Mouse (Mus musculus) liver, embryonic 12.5 days (tissue): ENCODE data around the gene Zfp456. TPM values are rescaled to one million over a fixed set of nuclear protein-coding genes. Genes with fewer than 3 reads are reported as not detected.
A peak's percentile ranks its signal among the peaks of the same experiment; 100 is the strongest.
"Not testable (repeated sequence)": the region's sequence is repeated elsewhere in the genome, so short reads cannot be mapped to it uniquely, and the experiment has no call there.

Experiments
- ATAC-seq: fragments of 200-750 bp; cut with Nextera tagmentation; 2 replicates; pipeline ENCODE4 v1.8.0; 2017; ENCODE audit warnings: moderate number of reproducible peaks, mild to moderate bottlenecking, moderate library complexity
- H3K27ac ChIP-seq: fragments of 300-500 bp; sonication (generic); 2 replicates; pipeline ENCODE4 v1.5.1; 2016; ENCODE audit warnings: mild to moderate bottlenecking
- H3K27me3 ChIP-seq: fragments of 300-500 bp; sonication (generic); replicated peaks from 2 replicates; pipeline ENCODE4 v1.6.1; 2016; ENCODE audit warnings: mild to moderate bottlenecking, moderate library complexity
- H3K36me3 ChIP-seq: fragments of 300-500 bp; sonication (generic); 2 replicates; pipeline ENCODE4 v1.6.1; 2016; ENCODE audit warnings: mild to moderate bottlenecking, moderate library complexity
- H3K4me1 ChIP-seq: fragments of 300-500 bp; sonication (generic); 2 replicates; pipeline ENCODE4 v1.6.1; 2016
- H3K4me2 ChIP-seq: fragments of 300-500 bp; sonication (generic); 2 replicates; pipeline ENCODE4 v1.6.1; 2016; ENCODE audit warnings: mild to moderate bottlenecking, moderate library complexity
- H3K4me3 ChIP-seq: fragments of 300-500 bp; sonication (generic); 2 replicates; pipeline ENCODE4 v1.5.1; 2016; ENCODE audit warnings: mild to moderate bottlenecking, moderate library complexity
- H3K9ac ChIP-seq: fragments of 300-500 bp; sonication (generic); 2 replicates; pipeline ENCODE4 v1.6.1; 2016; ENCODE audit warnings: mild to moderate bottlenecking, moderate library complexity
- H3K9me3 ChIP-seq: fragments of 300-500 bp; sonication (generic); replicated peaks from 2 replicates; pipeline ENCODE4 v1.6.1; 2016; ENCODE audit warnings: mild to moderate bottlenecking, moderate library complexity
- WGBS: fragments of 180-500 bp; shearing (Covaris S2); methylation state at CpG from one replicate; pipeline ENCODE4 v1.1.7; 2016; ENCODE audit not compliant: insufficient replicate concordance; 5-methylcytosine and 5-hydroxymethylcytosine counted together
- polyA plus RNA-seq: library from polyadenylated mRNA; unstranded; fragments of >200 nt; fragmentation: Nextera tagmentation; extraction: Ambion mirVana; gene quantifications from 2 replicates; pipeline ENCODE4 v1.2.1, GENCODE M21; 2016

Zfp456 gene
- 0.78 and 0.85 TPM in 2 replicates for polyA plus RNA-seq

DNA sequence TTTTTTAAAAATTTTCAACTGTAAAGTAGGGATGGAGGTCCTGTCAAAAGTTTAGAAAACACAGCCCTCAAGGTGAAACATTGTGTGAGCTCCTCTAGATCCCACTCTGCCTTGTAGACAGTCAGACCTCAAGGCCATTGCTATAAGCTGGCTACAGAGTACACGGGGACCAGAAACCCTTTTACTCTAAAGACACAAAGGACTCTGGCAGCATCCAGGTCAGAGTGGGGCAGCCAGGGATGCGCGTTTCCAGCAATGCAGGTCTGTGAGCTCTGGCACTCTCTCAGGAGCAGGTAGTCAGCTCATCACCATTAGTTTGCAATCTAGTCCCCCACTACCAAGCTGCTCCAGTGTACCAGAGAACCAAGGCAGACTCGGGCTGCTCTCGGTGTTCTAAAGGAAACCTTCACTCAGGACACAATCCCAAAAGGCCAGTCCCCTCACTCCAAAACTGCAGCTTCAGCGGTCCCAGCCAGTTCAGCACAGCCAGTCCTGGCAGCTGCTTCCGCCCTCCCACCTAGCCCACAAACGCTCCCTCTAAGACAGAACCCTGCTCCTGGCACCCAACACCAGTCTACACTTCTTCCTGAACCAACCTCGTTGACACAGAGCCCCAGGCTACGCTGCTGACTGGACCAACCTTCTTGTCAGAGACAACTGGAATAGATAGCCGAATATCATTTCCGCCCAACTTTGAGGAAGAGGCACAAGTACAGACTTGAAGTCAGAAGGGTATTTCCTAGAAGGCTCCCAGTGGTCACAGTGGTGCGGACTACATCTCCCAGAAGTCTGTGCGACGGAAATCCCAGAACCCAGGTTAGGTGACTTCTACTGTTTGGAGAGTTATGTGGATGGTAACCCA lies at the start of gene Zfp456, which contains the start of gene Gm28041:
Gene Zfp456 (minus strand): TSS at position 761 of the 862 bp plus-strand sequence.
Gene Gm28041 (minus strand): TSS at position 684 of the 862 bp plus-strand sequence.
- Histone ChIP-seq H3K9ac (peak within 1 kb of the TSS; percentile 65), H3K4me2 (peak within 1 kb of the TSS; percentile 71)

DNA sequence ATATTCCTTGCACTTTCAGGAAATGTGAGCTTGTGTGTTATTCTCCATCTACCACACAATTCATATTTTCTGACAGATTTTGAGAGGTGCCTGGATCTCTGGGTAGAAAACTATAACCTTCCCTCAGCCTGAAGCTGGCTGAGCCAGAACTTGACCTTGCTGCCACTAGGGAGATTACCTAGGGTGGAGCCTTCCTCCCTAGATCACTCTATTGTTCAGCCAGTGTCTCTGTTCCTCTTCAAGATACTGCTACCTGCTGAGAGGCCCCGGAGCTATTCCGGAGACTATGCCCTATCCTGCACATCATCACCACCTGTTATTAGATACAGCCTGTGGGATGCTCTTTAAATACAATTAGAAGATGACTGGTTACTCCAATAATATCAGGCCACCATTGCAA lies 46.9 kb upstream of the Zfp456 start:
- not testable (repeated sequence) for H3K27ac ChIP-seq, H3K9ac ChIP-seq, ATAC-seq, H3K4me3 ChIP-seq, H3K36me3 ChIP-seq, H3K9me3 ChIP-seq, H3K4me2 ChIP-seq, H3K27me3 ChIP-seq
- peaks cover 13% of the 10 kb centered on the region for H3K4me1 ChIP-seq
- 78% methylated on average over 2 of the region's 2 CpGs for WGBS

More for the DNA sequence above, at the start of gene Zfp456, which contains the start of gene Gm28041:
- H3K36me3 ChIP-seq, H3K4me1 ChIP-seq, H3K27me3 ChIP-seq, H3K9me3 ChIP-seq: not testable (repeated sequence)
- WGBS = 11% methylated on average over 15 of the region's 15 CpGs
- Histone ChIP-seq H3K4me3 (peak within 1 kb of the TSS; percentile 62), H3K27ac (peak within 1 kb of the TSS; percentile 46; the same call in 1 of the 2 replicates)
- ATAC-seq = peak; percentile 96

DNA sequence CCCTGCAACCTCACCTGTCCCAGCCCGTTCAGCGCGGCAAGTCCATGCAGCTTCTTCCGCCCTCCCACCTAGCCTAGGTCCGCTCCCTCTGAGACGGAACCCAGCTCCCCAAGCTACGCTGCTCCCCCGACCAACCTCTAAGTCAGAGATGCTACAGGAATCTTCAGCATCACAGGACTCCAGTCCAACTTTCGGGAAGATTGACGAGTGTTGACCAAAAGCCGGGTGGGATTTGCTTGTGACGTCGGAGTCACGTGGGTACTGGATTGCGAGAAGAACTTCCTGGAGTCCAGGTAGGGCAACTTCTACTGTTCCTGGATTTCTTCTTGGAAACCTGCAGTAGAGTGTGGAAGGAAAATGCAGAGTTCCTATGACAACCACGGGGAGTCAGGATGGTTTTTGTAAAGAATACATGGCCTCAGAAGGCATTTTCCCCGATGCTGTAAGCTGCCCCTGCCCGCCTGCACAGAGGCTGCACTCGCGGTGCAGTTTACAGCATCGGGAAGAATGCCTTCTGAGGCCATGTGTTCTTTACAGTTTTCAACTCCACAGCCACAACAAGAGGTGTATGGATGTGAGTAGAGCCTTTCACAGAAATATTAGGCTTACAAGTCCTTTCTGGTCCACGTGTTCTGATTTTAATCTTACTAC lies 45.7 kb upstream of the Zfp456 start, which contains the start of gene Zfp459:
Gene Zfp459 (minus strand): TSS at position 212 of the 651 bp plus-strand sequence.
- Histone ChIP-seq H3K9me3 (no peaks in the 10 kb centered on the region), H3K27me3 (peaks cover 3% of the 10 kb centered on the region; the same call in 1 of the 2 replicates), H3K36me3 (no peaks in the 10 kb centered on the region), H3K4me2 (peak within 1 kb of the TSS; percentile 73), H3K27ac (no peak within 1 kb of the TSS), H3K4me1 (peaks cover 13% of the 10 kb centered on the region), H3K4me3 (peak within 1 kb of the TSS; percentile 63), H3K9ac (peak within 1 kb of the TSS; percentile 52)
- ATAC-seq = peak; percentile 77
- 3% methylated on average over 22 of the region's 22 CpGs for WGBS

DNA sequence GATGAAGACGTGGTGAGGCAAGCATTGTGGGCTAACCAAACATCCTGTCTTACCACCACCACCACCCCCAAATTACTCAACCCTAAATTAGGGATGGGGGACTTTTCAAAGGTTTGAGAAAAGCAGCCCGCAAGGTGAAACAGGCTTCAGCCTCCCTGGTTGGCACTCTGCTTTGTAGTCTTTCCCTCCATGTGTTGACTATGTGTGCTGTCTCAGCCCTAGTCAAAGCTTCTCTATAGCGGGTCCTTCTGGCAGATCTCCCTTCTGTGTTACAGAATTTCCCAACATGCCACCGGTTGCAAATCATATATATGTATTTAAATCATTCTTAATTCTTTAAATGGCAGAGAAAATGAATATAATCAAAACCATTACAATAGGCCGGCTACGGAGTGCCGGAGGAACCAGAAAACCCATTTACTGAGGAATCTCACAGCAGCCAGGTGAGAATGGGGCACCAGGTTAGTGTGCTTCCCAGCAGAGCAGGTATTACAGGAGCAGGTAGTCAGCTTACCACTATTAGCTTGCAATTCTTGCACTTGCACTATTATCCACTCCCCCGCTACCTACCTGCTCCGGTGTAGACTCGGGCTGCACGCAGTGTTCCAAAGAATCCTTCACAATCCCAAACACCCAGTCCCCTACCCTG lies 45.1 kb upstream of the Zfp456 start:
- 33% methylated on average over 11 of the region's 11 CpGs for WGBS
- no peak for ATAC-seq
- H3K4me3 ChIP-seq = peak overlapping the region; percentile 63
- peaks cover 3% of the 10 kb centered on the region; the same call in 1 of the 2 replicates for H3K27me3 ChIP-seq
- no peaks in the 10 kb centered on the region for H3K36me3 ChIP-seq
- peak overlapping the region; percentile 73 for H3K4me2 ChIP-seq
- H3K9ac ChIP-seq = peak overlapping the region; percentile 52
- no peaks in the 10 kb centered on the region for H3K9me3 ChIP-seq
- H3K27ac ChIP-seq = no peak overlapping the region
- peaks cover 13% of the 10 kb centered on the region for H3K4me1 ChIP-seq

DNA sequence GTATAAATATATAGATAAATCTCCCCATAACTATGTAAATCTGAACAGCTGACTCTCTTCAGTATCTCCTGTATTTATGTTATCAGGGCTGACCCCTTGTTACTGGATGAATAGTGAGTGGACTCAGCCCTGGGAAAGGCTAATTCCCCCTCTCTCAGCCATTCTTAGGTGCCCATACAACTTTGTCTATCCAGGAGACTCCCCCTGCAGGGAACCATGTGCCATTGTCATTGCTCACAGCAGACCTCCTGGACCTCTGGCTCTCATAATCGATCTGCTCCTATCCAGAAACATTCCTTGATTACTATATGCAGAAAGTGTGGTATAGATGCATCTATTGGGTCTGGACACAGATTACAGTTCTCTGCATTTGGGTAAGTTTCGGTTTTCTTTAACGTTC lies 41.2 kb upstream of the Zfp456 start:
- ATAC-seq = no peak
- H3K36me3 ChIP-seq = no peaks in the 10 kb centered on the region
- H3K4me2 ChIP-seq = no peak overlapping the region
- WGBS = 76% methylated on average over 3 of the region's 3 CpGs
- peaks cover 3% of the 10 kb centered on the region; the same call in 1 of the 2 replicates for H3K27me3 ChIP-seq
- no peak overlapping the region for H3K4me3 ChIP-seq
- H3K9me3 ChIP-seq = no peaks in the 10 kb centered on the region
- peaks cover 11% of the 10 kb centered on the region for H3K4me1 ChIP-seq
- H3K27ac ChIP-seq = no peak overlapping the region
- no peak overlapping the region for H3K9ac ChIP-seq

DNA sequence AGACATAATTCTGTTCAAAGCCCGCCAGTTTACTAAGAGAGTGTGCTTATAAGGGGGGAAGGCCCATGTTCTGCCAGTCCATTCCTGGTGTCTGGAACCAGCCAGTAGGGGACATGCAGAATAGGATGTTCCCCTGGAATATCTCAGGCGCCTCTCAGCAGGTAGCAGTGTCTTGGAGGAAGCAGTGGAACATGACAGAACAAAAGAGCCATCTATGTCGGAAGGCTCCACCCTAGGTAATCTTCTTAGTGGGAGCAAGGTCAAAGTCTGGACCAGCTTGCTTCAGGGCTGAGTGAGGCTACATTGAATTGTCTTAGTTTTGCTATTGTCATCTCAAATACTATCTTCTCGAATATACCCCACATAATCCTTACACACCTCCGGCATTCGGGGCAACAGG lies 40.1 kb upstream of the Zfp456 start:
- peaks cover 6% of the 10 kb centered on the region for H3K4me1 ChIP-seq
- H3K4me3 ChIP-seq = no peak overlapping the region
- H3K4me2 ChIP-seq = no peak overlapping the region
- ATAC-seq = no peak
- no peaks in the 10 kb centered on the region for H3K36me3 ChIP-seq
- peaks cover 3% of the 10 kb centered on the region; the same call in 1 of the 2 replicates for H3K27me3 ChIP-seq
- H3K9me3 ChIP-seq = no peaks in the 10 kb centered on the region
- WGBS = 70% methylated on average over 6 of the region's 6 CpGs
- H3K27ac ChIP-seq = no peak overlapping the region
- H3K9ac ChIP-seq = no peak overlapping the region

DNA sequence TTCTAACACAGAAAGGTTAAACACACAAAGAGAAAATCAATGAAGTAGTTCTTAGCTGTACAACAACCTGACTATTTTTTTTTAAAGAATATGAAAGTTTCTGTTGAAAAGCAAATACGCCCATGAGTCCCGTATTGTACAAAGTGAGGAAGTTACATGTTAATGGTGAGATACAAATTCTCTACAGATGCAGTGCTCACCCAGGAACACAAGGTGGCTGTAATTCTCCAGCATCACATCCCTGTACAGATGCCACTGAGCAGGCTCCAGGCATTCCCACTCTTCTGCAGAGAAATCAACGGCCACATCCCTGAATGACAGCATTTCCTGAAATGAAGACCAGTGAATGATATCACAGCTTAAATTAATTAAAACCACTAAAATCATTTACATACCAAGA lies 38.0 kb upstream of the Zfp456 start:
- H3K4me1 ChIP-seq, ATAC-seq, H3K4me3 ChIP-seq, H3K27me3 ChIP-seq, H3K9ac ChIP-seq, H3K4me2 ChIP-seq, H3K27ac ChIP-seq, H3K9me3 ChIP-seq, H3K36me3 ChIP-seq: not testable (repeated sequence)
- 63% methylated on average over 3 of the region's 3 CpGs for WGBS

DNA sequence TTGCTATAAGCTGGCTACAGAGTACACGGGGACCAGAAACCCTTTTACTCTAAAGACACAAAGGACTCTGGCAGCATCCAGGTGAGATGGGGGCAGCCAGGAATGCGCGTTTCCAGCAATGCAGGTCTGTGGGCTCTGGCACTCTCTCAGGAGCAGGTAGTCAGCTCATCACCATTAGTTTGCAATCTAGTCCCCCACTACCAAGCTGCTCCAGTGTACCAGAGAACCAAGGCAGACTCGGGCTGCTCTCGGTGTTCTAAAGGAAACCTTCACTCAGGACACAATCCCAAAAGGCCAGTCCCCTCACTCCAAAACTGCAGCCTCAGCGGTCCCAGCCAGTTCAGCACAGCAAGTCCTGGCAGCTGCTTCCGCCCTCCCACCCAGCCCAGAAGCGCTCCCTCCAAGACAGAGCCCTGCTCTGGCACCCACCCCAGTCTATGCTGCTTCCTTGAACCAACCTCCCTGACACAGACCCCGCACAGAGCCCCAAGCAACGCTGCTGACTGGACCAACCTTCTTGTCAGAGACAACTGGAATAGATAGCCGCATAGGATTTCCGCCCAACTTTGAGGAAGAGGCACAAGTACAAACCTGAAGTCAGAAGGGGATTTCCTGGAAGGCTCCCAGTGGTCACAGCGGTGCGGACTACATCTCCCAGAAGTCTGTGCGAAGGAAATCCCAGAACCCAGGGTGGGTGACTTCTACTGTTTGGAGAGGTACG lies 23.7 kb upstream of the Zfp456 start, which contains the start of gene Zfp429:
Gene Zfp429 (minus strand): TSS at position 637 of the 721 bp plus-strand sequence.
- peaks cover 13% of the 10 kb centered on the region for H3K4me1 ChIP-seq
- H3K27me3 ChIP-seq, H3K36me3 ChIP-seq, H3K9me3 ChIP-seq, H3K27ac ChIP-seq: not testable (repeated sequence)
- ATAC-seq = peak; percentile 91
- H3K9ac ChIP-seq = peak within 1 kb of the TSS; percentile 72
- peak within 1 kb of the TSS; percentile 65 for H3K4me3 ChIP-seq
- H3K4me2 ChIP-seq = peak within 1 kb of the TSS; percentile 69
- 3% methylated on average over 14 of the region's 16 CpGs for WGBS

DNA sequence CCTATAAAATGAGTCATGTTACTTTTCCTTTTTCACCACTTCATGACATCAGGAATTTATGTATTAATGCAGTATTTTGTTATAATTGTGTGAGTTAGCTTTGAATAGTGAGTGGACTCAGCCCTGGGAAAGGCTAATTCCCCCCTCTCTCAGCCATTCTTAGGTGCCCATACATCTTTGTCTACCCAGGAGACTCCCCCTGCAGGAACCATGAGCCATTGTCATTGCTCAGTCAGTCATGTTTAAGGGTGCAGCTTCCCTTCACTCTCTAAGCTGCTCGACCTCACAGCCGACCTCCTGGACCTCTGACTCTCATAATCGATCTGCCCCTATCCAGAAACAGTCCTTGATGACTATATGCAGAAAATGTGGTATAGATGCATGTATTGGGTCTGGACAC lies 645 bp upstream of the Zfp456 start:
- not testable (repeated sequence) for H3K9me3 ChIP-seq, H3K4me1 ChIP-seq, H3K4me2 ChIP-seq, H3K9ac ChIP-seq, H3K4me3 ChIP-seq, H3K27me3 ChIP-seq, H3K36me3 ChIP-seq, H3K27ac ChIP-seq, ATAC-seq
- 58% methylated on average over 3 of the region's 3 CpGs for WGBS

DNA sequence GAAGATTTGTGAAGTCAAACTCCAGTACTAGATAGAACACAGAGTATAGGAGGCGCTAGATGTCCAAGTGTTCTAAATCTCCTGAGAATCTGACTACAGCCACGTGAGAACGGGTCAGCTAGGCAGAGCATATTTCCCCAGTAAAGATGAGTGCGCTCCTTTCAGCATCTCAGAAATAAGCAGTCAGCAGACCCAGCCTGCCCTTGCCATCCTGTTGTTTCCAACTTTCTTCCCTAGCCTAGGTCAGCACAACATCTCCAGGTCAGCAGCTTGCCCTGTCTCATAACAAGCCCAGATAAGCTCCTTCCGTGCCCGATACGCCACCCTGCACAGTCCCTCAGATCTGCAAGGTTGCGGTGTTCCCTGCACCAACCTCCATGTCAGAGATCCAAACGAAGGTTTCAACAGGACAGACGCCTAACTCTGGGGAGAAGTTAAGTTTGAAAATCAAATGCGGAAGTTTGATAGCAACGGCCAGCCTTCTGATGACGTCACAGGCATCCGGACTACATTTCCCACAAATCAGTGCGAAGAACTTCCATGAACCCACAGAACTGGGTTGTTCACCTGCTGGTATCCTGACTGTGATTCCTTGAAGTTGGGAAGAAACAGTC lies 15.4 kb downstream of the Zfp456 start, which contains the start of the genes Gm28044 and Zfp953:
Gene Gm28044 (minus strand): TSS at position 406 of the 614 bp plus-strand sequence.
Gene Zfp953 (minus strand): TSS at position 475 of the 614 bp plus-strand sequence.
- H3K36me3 ChIP-seq = no peaks in the 10 kb centered on the region
- H3K9me3 ChIP-seq = no peaks in the 10 kb centered on the region
- peak within 1 kb of the TSS; percentile 86 for H3K4me3 ChIP-seq
- H3K4me2 ChIP-seq = peak within 1 kb of the TSS; percentile 70
- peak within 1 kb of the TSS; percentile 78 for H3K9ac ChIP-seq
- peak; percentile 87 for ATAC-seq
- peaks cover 15% of the 10 kb centered on the region for H3K4me1 ChIP-seq
- WGBS = under 1% methylated on average over 15 of the region's 15 CpGs
- H3K27me3 ChIP-seq = no peaks in the 10 kb centered on the region
- H3K27ac ChIP-seq = peak within 1 kb of the TSS; percentile 80

GRCm38 (mm10) chr13:67351854-67352253 lies 23.8 kb downstream of the Zfp456 start:
- Histone ChIP-seq H3K4me1 (no peaks in the 10 kb centered on the region), H3K9me3 (no peaks in the 10 kb centered on the region), H3K27me3 (no peaks in the 10 kb centered on the region), H3K27ac (no peak overlapping the region), H3K4me2 (no peak overlapping the region), H3K4me3 (no peak overlapping the region), H3K36me3 (no peaks in the 10 kb centered on the region), H3K9ac (no peak overlapping the region)
- no peak for ATAC-seq
